In genomic region chr16:57765615-57766014, GRCm38 (mm10) we compare ENCODE assay signal across 23 mouse cellular contexts. TPM values are rescaled to one million over a fixed set of nuclear protein-coding genes. Genes with fewer than 3 reads are reported as not detected.
DNase-seq lines count a peak whose midpoint lies in the region; ATAC-seq and TF ChIP-seq lines count a peak whose summit lies in the region.
"Had no signal": no experiment of that assay in that cellular context is flagged by ENCODE, and none has a peak within 500 bp of the region (broad histone marks: within the 10 kb centered on the region; RNA-seq: fewer than 3 reads in every experiment).

No protein-coding gene starts in this region.

- TF ChIP-seq CTCF in forebrain, postnatal 0 days (IDR thresholded peaks at IDR 0.05; ENCODE audit: low read depth), result no peak
- TF ChIP-seq CTCF in brain, embryonic 14.5 days (IDR thresholded peaks at IDR 0.05; ENCODE audit: borderline replicate concordance, extremely low read depth, insufficient read depth, insufficient read length), result no peak
- TF ChIP-seq CTCF in left cerebral cortex, adult 2 months (IDR thresholded peaks at IDR 0.05), result no peak

- intact Hi-C loops in left cerebral cortex, adult 2 months (cut with DNase I), result no loop called here

- H3K4me1 ChIP-seq in embryonic facial prominence, embryonic 13.5 days, result 0 out of 2 replicates have a peak, but pooled peaks cover 4% of the 10 kb centered on the region
- no peaks in the 10 kb centered on the region for H3K4me1 ChIP-seq in embryonic facial prominence, embryonic 10.5 days
- H3K4me1 ChIP-seq in forebrain, postnatal 0 days (ENCODE audit: insufficient read depth), result no peaks in the 10 kb centered on the region
- no peaks in the 10 kb centered on the region for H3K4me1 ChIP-seq in forebrain, embryonic 11.5 days (replicated peaks; ENCODE audit: control insufficient read depth, insufficient read depth, low read length)
- no peaks in the 10 kb centered on the region for H3K4me1 ChIP-seq in lung, embryonic 15.5 days
- H3K4me1 ChIP-seq: heart, embryonic 13.5 days; hindbrain, embryonic 12.5 days had no signal

- TF ChIP-seq POLR2A in brain, embryonic 14.5 days (IDR thresholded peaks at IDR 0.05; ENCODE audit: borderline replicate concordance, extremely low read depth, insufficient read depth, insufficient read length, poor library complexity, severe bottlenecking), result no peak

- no peaks in the 10 kb centered on the region for H3K36me3 ChIP-seq in embryonic facial prominence, embryonic 13.5 days
- H3K36me3 ChIP-seq in embryonic facial prominence, embryonic 10.5 days (replicated peaks), result no peaks in the 10 kb centered on the region
- no peaks in the 10 kb centered on the region for H3K36me3 ChIP-seq in forebrain, postnatal 0 days (ENCODE audit: insufficient read depth)
- no peaks in the 10 kb centered on the region for H3K36me3 ChIP-seq in forebrain, embryonic 11.5 days (ENCODE audit: control insufficient read depth, insufficient read depth, low read length)
- no peaks in the 10 kb centered on the region for H3K36me3 ChIP-seq in lung, embryonic 15.5 days
- H3K36me3 ChIP-seq: heart, embryonic 13.5 days; hindbrain, embryonic 12.5 days had no signal

- no peaks in the 10 kb centered on the region for H3K27me3 ChIP-seq in embryonic facial prominence, embryonic 13.5 days
- H3K27me3 ChIP-seq in embryonic facial prominence, embryonic 10.5 days (replicated peaks; ENCODE audit: low read depth, poor library complexity, severe bottlenecking), result no peaks in the 10 kb centered on the region
- no peaks in the 10 kb centered on the region for H3K27me3 ChIP-seq in forebrain, postnatal 0 days (ENCODE audit: insufficient read depth, low read length)
- H3K27me3 ChIP-seq in forebrain, embryonic 11.5 days (ENCODE audit: control insufficient read depth, insufficient read depth, low read length), result no peaks in the 10 kb centered on the region
- H3K27me3 ChIP-seq in lung, embryonic 15.5 days, result no peaks in the 10 kb centered on the region; the same call in 1 of the 2 replicates
- H3K27me3 ChIP-seq: heart, embryonic 13.5 days; hindbrain, embryonic 12.5 days; Patski had no signal

- no peak overlapping the region for H3K4me3 ChIP-seq in embryonic facial prominence, embryonic 13.5 days
- H3K4me3 ChIP-seq in embryonic facial prominence, embryonic 10.5 days, result no peak overlapping the region
- no peak overlapping the region for H3K4me3 ChIP-seq in forebrain, postnatal 0 days (ENCODE audit: low read depth, low read length)
- H3K4me3 ChIP-seq in forebrain, embryonic 11.5 days (ENCODE audit: low read depth, low read length), result no peak overlapping the region
- H3K4me3 ChIP-seq in lung, embryonic 15.5 days, result no peak overlapping the region
- no peak overlapping the region for H3K4me3 ChIP-seq in left cerebral cortex, adult 2 months
- H3K4me3 ChIP-seq: heart, embryonic 13.5 days; hindbrain, embryonic 12.5 days had no signal

- ATAC-seq in embryonic facial prominence, embryonic 13.5 days (ENCODE audit: insufficient number of reproducible peaks, insufficient read depth, low FRiP score, low TSS enrichment, low read depth), result peak; percentile 72; the same call in 1 of the 2 replicates
- ATAC-seq in forebrain, postnatal 0 days, result peak; percentile 87
- no peak for ATAC-seq in forebrain, embryonic 11.5 days (replicated peaks; ENCODE audit: low FRiP score)
- peak; percentile 92; the same call in 1 of the 2 replicates for ATAC-seq in lung, embryonic 15.5 days (ENCODE audit: borderline replicate concordance, extremely low read depth, low FRiP score, low TSS enrichment)
- ATAC-seq: activated CD4-positive, CD25-positive, alpha-beta regulatory T cell, adult 4 months; hindbrain, embryonic 16.5 days; inflammation-experienced regulatory T-cells, adult 6 months; Patski had no signal

- no peak overlapping the region for H3K9ac ChIP-seq in embryonic facial prominence, embryonic 13.5 days
- no peak overlapping the region for H3K9ac ChIP-seq in forebrain, postnatal 0 days
- no peak overlapping the region for H3K9ac ChIP-seq in forebrain, embryonic 11.5 days (ENCODE audit: low read length)
- no peak overlapping the region for H3K9ac ChIP-seq in lung, embryonic 15.5 days
- H3K9ac ChIP-seq: heart, embryonic 13.5 days; hindbrain, embryonic 12.5 days had no signal

- no peaks in the 10 kb centered on the region for H3K9me3 ChIP-seq in embryonic facial prominence, embryonic 13.5 days
- no peaks in the 10 kb centered on the region for H3K9me3 ChIP-seq in embryonic facial prominence, embryonic 10.5 days
- no peaks in the 10 kb centered on the region for H3K9me3 ChIP-seq in forebrain, postnatal 0 days (ENCODE audit: low read length)
- no peaks in the 10 kb centered on the region for H3K9me3 ChIP-seq in forebrain, embryonic 11.5 days (ENCODE audit: control insufficient read depth, low read length)
- H3K9me3 ChIP-seq in lung, embryonic 15.5 days, result no peaks in the 10 kb centered on the region
- H3K9me3 ChIP-seq: heart, embryonic 13.5 days; hindbrain, embryonic 12.5 days had no signal

- DNase-seq in embryonic facial prominence, embryonic 10.5 days (ENCODE audit: low spot score), result no peak
- peak; percentile 58 for DNase-seq in forebrain, postnatal 0 days
- DNase-seq in forebrain, embryonic 11.5 days (ENCODE audit: low spot score), result no peak
- DNase-seq in lung, postnatal 25 days (ENCODE audit: low spot score), result no peak
- peak; percentile 35 for DNase-seq in brain, embryonic 14.5 days (ENCODE audit: low read depth)
- DNase-seq in left cerebral cortex, adult 2 months (ENCODE audit: extremely low spot score in 1 of 2, low spot score in 2 of 2), result no peak
- DNase-seq: adrenal gland, postnatal 14 days; B cell, adult 2 months; cerebellum, adult 2 months; cerebellum, postnatal 10 days; gastrocnemius, postnatal 36 days; heart, adult 11 months; heart, postnatal 36 days; kidney, adult 18-20 months had no signal

- WGBS in embryonic facial prominence, embryonic 13.5 days, result 34% methylated on average over 3 of the region's 3 CpGs
- 82% methylated on average over 3 of the region's 3 CpGs for WGBS in embryonic facial prominence, embryonic 10.5 days
- WGBS in forebrain, postnatal 0 days, result 63% methylated on average over 3 of the region's 3 CpGs
- WGBS in forebrain, embryonic 11.5 days, result 89% methylated on average over 3 of the region's 3 CpGs
- 46% methylated on average over 3 of the region's 3 CpGs for WGBS in lung, embryonic 15.5 days

- 0 out of 2 replicates have a peak overlapping the region, but pooled peaks have one; percentile 17 for H3K27ac ChIP-seq in embryonic facial prominence, embryonic 13.5 days
- no peak overlapping the region for H3K27ac ChIP-seq in embryonic facial prominence, embryonic 10.5 days (replicated peaks)
- H3K27ac ChIP-seq in forebrain, postnatal 0 days (ENCODE audit: low read depth, low read length), result no peak overlapping the region
- H3K27ac ChIP-seq in forebrain, embryonic 11.5 days (ENCODE audit: low read depth, low read length), result no peak overlapping the region
- H3K27ac ChIP-seq in lung, embryonic 15.5 days, result no peak overlapping the region
- no peak overlapping the region for H3K27ac ChIP-seq in left cerebral cortex, adult 2 months
- H3K27ac ChIP-seq: heart, embryonic 13.5 days; hindbrain, embryonic 12.5 days had no signal

- H3K4me2 ChIP-seq in embryonic facial prominence, embryonic 13.5 days, result no peak overlapping the region
- no peak overlapping the region for H3K4me2 ChIP-seq in forebrain, postnatal 0 days (ENCODE audit: low read depth)
- H3K4me2 ChIP-seq in forebrain, embryonic 11.5 days (ENCODE audit: low read depth, low read length, severe bottlenecking), result no peak overlapping the region
- no peak overlapping the region for H3K4me2 ChIP-seq in lung, embryonic 15.5 days
- H3K4me2 ChIP-seq: heart, embryonic 13.5 days; hindbrain, embryonic 12.5 days had no signal

RNA-seq across cellular contexts. Expression of gene Col8a1, which starts 11.1 kb away (rescaled TPM):
- polyA plus RNA-seq in embryonic facial prominence, embryonic 13.5 days (2015; fragmentation: Nextera tagmentation; extraction: Ambion mirVana), result 39.7 and 49.8 TPM in 2 replicates
- 1.1 and 1.9 TPM in 2 replicates for polyA plus RNA-seq in embryonic facial prominence, embryonic 10.5 days (2016; fragmentation: Nextera tagmentation; extraction: Ambion mirVana)
- 5.5 and 7.7 TPM in 2 replicates for total RNA-seq in forebrain, postnatal 0 days (2014; rRNA removed)
- polyA plus RNA-seq in forebrain, postnatal 0 days (2015; fragmentation: Nextera tagmentation; extraction: Ambion mirVana), result 1.9 and 3.5 TPM in 2 replicates
- 1.1 and 1.4 TPM in 2 replicates for polyA plus RNA-seq in forebrain, embryonic 11.5 days (2014; fragmentation: Nextera tagmentation; extraction: Ambion mirVana)
- polyA plus RNA-seq in lung, embryonic 15.5 days (2015; fragmentation: Nextera tagmentation; extraction: Ambion mirVana), result 1.8 and 2.7 TPM in 2 replicates
- 1.00 and 4.5 TPM in 2 replicates for polyA plus RNA-seq in brain, embryonic 14.5 days (2012; rRNA removed)
- total RNA-seq in left cerebral cortex, adult 2 months (2021), result 1 to 10 TPM; 1.9 to 2.4 TPM
- total RNA-seq: MEL had no signal

Comparison
In these comparisons a context has a peak if more than half of its experiments do, and no peak if none do; other contexts are left out.
1. DNase-seq: peak in forebrain, postnatal 0 days (single experiment) and brain, embryonic 14.5 days (single experiment); none in embryonic facial prominence, embryonic 10.5 days (single experiment), forebrain, embryonic 11.5 days (single experiment), lung, postnatal 25 days (single experiment) and left cerebral cortex, adult 2 months (0 of 2).